Mouse (Mus musculus) CH12.LX (cell line): ENCODE measurements at regions not wholly inside any gene's neighbourhood (a gene's known extent, or its start where the extent isn't known, plus 50 kb on each side); places are given as distances from the start of the nearest gene placed in this dataset.

Experiments used
- DNase-seq: peaks from one replicate; pipeline ENCODE4 v3.0.0-alpha.2; 2013; ENCODE audit errors: extremely low read depth
- H3K27ac ChIP-seq: 2 replicates; pipeline ENCODE4 v1.5.1; 2012; ENCODE audit warnings: low read depth, mild to moderate bottlenecking, control low read depth, moderate library complexity; ENCODE audit not compliant: insufficient read depth
- H3K27me3 ChIP-seq: replicated peaks from 2 replicates; pipeline ENCODE3; 2012; ENCODE audit warnings: inconsistent platforms
- H3K36me3 ChIP-seq, 2 experiments: replicated peaks in 1 of 2; 2 replicates each; pipeline versions ENCODE3 to v1.6.1; 2012; ENCODE audit warnings: inconsistent platforms in 1 of 2, low read length in 1 of 2, mild to moderate bottlenecking in 1 of 2, mixed read lengths in 1 of 2, moderate library complexity in 1 of 2; ENCODE audit not compliant: control insufficient read depth in 1 of 2, insufficient read depth in 1 of 2
- H3K4me1 ChIP-seq, 2 experiments: 2 replicates each; pipeline ENCODE4 v1.6.1; 2012; ENCODE audit warnings: inconsistent platforms in 1 of 2, moderate library complexity in 1 of 2; ENCODE audit not compliant: insufficient read depth in 2 of 2, control insufficient read depth in 1 of 2
- H3K4me2 ChIP-seq: 2 replicates; pipeline ENCODE4 v1.6.1; 2012; ENCODE audit warnings: low read depth, mild to moderate bottlenecking, control low read depth; ENCODE audit not compliant: poor library complexity, insufficient read depth, severe bottlenecking
- H3K4me3 ChIP-seq, 3 experiments: fragments of 150-350 bp in 1 of 3; sonication (generic) in 1 of 3; replicated peaks in 1 of 3; 2 replicates each; pipeline versions ENCODE3 to v1.5.1; 2011 to 2012; ENCODE audit warnings: low read depth in 2 of 3, low read length in 2 of 3, mild to moderate bottlenecking in 2 of 3, moderate library complexity in 2 of 3, control low read depth in 1 of 3, improper control_type of control experiment in 1 of 3, inconsistent platforms in 1 of 3, mixed read lengths in 1 of 3; ENCODE audit not compliant: poor library complexity in 1 of 3
- H3K79me2 ChIP-seq: replicated peaks from 2 replicates; pipeline ENCODE4 v1.6.1; 2012; ENCODE audit warnings: mild to moderate bottlenecking, moderate library complexity; ENCODE audit not compliant: control insufficient read depth, poor library complexity, insufficient read depth, severe bottlenecking; ENCODE audit errors: extremely low read depth
- H3K9ac ChIP-seq: 2 replicates; pipeline ENCODE4 v1.6.1; 2012; ENCODE audit warnings: low read depth, mild to moderate bottlenecking, control low read depth, moderate library complexity; ENCODE audit not compliant: insufficient read depth
- H3K9me3 ChIP-seq: replicated peaks from 2 replicates; pipeline ENCODE3; 2012; ENCODE audit warnings: low read length, inconsistent platforms, mixed read lengths
- BHLHE40 ChIP-seq: IDR thresholded peaks from 2 replicates; pipeline ENCODE4 v1.6.1; 2011; ENCODE audit warnings: mild to moderate bottlenecking, low read depth, low read length, improper control_type of control experiment
- CTCF ChIP-seq, 2 experiments: IDR thresholded peaks in 1 of 2; conservative IDR thresholded peaks in 1 of 2; 2 replicates each; pipeline ENCODE4 v1.5.1; 2011 to 2012; ENCODE audit warnings: low read depth in 2 of 2, low read length in 2 of 2, improper control_type of control experiment in 1 of 2, inconsistent platforms in 1 of 2, mild to moderate bottlenecking in 1 of 2, moderate library complexity in 1 of 2
- E2F4 ChIP-seq: IDR thresholded peaks from 2 replicates; pipeline ENCODE4 v1.6.1; 2011; ENCODE audit warnings: low read depth, low read length, improper control_type of control experiment; ENCODE audit not compliant: insufficient replicate concordance
- JUN ChIP-seq: IDR thresholded peaks from 2 replicates; pipeline ENCODE4 v1.6.1; 2011; ENCODE audit warnings: low read depth, mild to moderate bottlenecking, low read length, improper control_type of control experiment, moderate library complexity; ENCODE audit not compliant: insufficient read depth
- JUND ChIP-seq: conservative IDR thresholded peaks from 2 replicates; pipeline ENCODE4 v1.6.1; 2011; ENCODE audit warnings: low read depth, low read length, improper control_type of control experiment
- MYC ChIP-seq: IDR thresholded peaks from 2 replicates; pipeline ENCODE4 v1.6.1; 2011; ENCODE audit warnings: low read depth, mild to moderate bottlenecking, improper control_type of control experiment, low read length
- NELFE ChIP-seq: IDR thresholded peaks from 2 replicates; pipeline ENCODE4 v1.6.1; 2011; ENCODE audit warnings: low read depth, low read length, improper control_type of control experiment
- SIN3A ChIP-seq: IDR thresholded peaks from 2 replicates; pipeline ENCODE4 v1.6.1; 2012; ENCODE audit warnings: low read length, improper control_type of control experiment, inconsistent platforms
- TCF12 ChIP-seq: IDR thresholded peaks from 2 replicates; pipeline ENCODE4 v1.6.1; 2014; ENCODE audit warnings: low read depth, mild to moderate bottlenecking, inconsistent platforms, low read length, improper control_type of control experiment
- UBTF ChIP-seq: IDR thresholded peaks from 2 replicates; pipeline ENCODE4 v1.6.1; 2012; ENCODE audit warnings: low read depth, mild to moderate bottlenecking, inconsistent platforms, low read length, improper control_type of control experiment, moderate library complexity
- dilution Hi-C: fragments of 300-500 bp; cut with MboI; formaldehyde crosslinking; loops from 2 replicates; pipeline ENCODE4 v1.14.3; 2020; ENCODE audit warnings: low sequenced_read_pairs; ENCODE audit not compliant: extremely low pct_unique_long_range_greater_than_20kb, extremely low pct_ligation_motif_present
- in situ Hi-C: fragments of 300-500 bp; cut with MboI; formaldehyde crosslinking; loops from 3 replicates; pipeline ENCODE4 v1.14.3; 2019; ENCODE audit warnings: low sequenced_read_pairs, low pct_ligation_motif_present, low pct_unique_long_range_greater_than_20kb, mixed read lengths

- Histone ChIP-seq H3K4me3 (no peak overlapping the region), H3K4me1 (peaks cover 0 to 4% of the 10 kb centered on the region in 2 experiments; a peak in 1 of 4 replicates), H3K27ac (no peak overlapping the region)
- no peak for TF ChIP-seq BHLHE40
- no peak for TF ChIP-seq NELFE
- no peak for TF ChIP-seq CTCF (conservative IDR thresholded peaks at IDR 0.05 in 1 of 2, IDR thresholded peaks at IDR 0.05 in 1 of 2; ENCODE audit: low read depth in 2 of 2, low read length in 2 of 2)
- TF ChIP-seq MYC = no peak
- TF ChIP-seq SIN3A = no peak
- TF ChIP-seq, all 38 proteins: peak for 0
- H3K9ac ChIP-seq = no peak overlapping the region
- no peak for DNase-seq
- in situ Hi-C loops = no loop called here
- dilution Hi-C loops = no loop called here
- H3K79me2 ChIP-seq = no peaks in the 10 kb centered on the region
- H3K9me3 ChIP-seq = no peaks in the 10 kb centered on the region
- H3K27me3 ChIP-seq = no peaks in the 10 kb centered on the region
- no peak overlapping the region for H3K4me2 ChIP-seq
- H3K36me3 ChIP-seq = no peaks in the 10 kb centered on the region
Measured at GRCm38 (mm10) chr19:14883707-14884421, 286.0 kb upstream of the Tle4 start.

- Histone ChIP-seq H3K79me2 (no peaks in the 10 kb centered on the region), H3K4me1 (peaks cover 0 to 4% of the 10 kb centered on the region in 2 experiments; a peak in 1 of 4 replicates), H3K9me3 (no peaks in the 10 kb centered on the region), H3K36me3 (no peaks in the 10 kb centered on the region), H3K27me3 (no peaks in the 10 kb centered on the region), H3K27ac (no peak overlapping the region), H3K4me3 (no peak overlapping the region), H3K9ac (no peak overlapping the region), H3K4me2 (no peak overlapping the region)
- no peak for DNase-seq
- in situ Hi-C loops (no loop called here), dilution Hi-C loops (no loop called here)
- no peak for TF ChIP-seq TCF12
- no peak for TF ChIP-seq UBTF
- no peak for TF ChIP-seq JUN
Measured at GRCm38 (mm10) chr19:14880818-14881217, 283.0 kb upstream of the Tle4 start.

GRCm38 (mm10) chr19:14873986-14874385, 276.1 kb upstream of the Tle4 start:
- dilution Hi-C loops = no loop called here
- Histone ChIP-seq H3K9me3 (no peaks in the 10 kb centered on the region), H3K27ac (no peak overlapping the region), H3K4me1 (peaks cover 9 to 20% of the 10 kb centered on the region in 2 experiments), H3K4me3 (no peak overlapping the region), H3K27me3 (no peaks in the 10 kb centered on the region), H3K9ac (no peak overlapping the region), H3K4me2 (no peak overlapping the region), H3K36me3 (no peaks in the 10 kb centered on the region), H3K79me2 (no peaks in the 10 kb centered on the region)
- no peak for DNase-seq
- in situ Hi-C loops = no loop called here
- TF ChIP-seq JUND (no peak), E2F4 (no peak), CTCF (conservative IDR thresholded peaks at IDR 0.05 in 1 of 2, IDR thresholded peaks at IDR 0.05 in 1 of 2; ENCODE audit: low read depth in 2 of 2, low read length in 2 of 2) (no peak), TCF12 (no peak)
- TF ChIP-seq, all 38 proteins: peak for 0
